Mouse (Mus musculus): ENCODE results near the gene Nfkb1.
A peak's percentile ranks its signal among the peaks of the same experiment; 100 is the strongest.

GRCm38 (mm10) chr3:135731292-135732047, 40.1 kb upstream of the Nfkb1 start:
- TF ChIP-seq USF1 (IDR thresholded peaks at IDR 0.05; ENCODE audit: low read depth, low read length): no peak
- TF ChIP-seq GABPA (IDR thresholded peaks at IDR 0.05; ENCODE audit: insufficient replicate concordance, low read depth, low read length): no peak
- TF ChIP-seq USF2 (conservative IDR thresholded peaks at IDR 0.05; ENCODE audit: low read depth, low read length): no peak
- peak; percentile 96 to 100 for TF ChIP-seq CTCF (conservative IDR thresholded peaks at IDR 0.05 in 1 of 2, IDR thresholded peaks at IDR 0.05 in 1 of 2; ENCODE audit: low read depth in 2 of 2, low read length in 2 of 2)
- TF ChIP-seq SMC3 (IDR thresholded peaks at IDR 0.05; ENCODE audit: low read depth, low read length): peak; percentile 100
- TF ChIP-seq POLR2A (IDR thresholded peaks at IDR 0.05; ENCODE audit: low read depth, low read length): no peak
- peak; percentile 62; the same call in 1 of the 2 replicates for TF ChIP-seq TCF12 (IDR thresholded peaks at IDR 0.05; ENCODE audit: low read depth, low read length)
- TF ChIP-seq EP300 (IDR thresholded peaks at IDR 0.05; ENCODE audit: low read length): peak; percentile 49; the same call in 1 of the 2 replicates
- 0 out of 2 replicates have a peak, but pooled peaks have one; percentile 41 for TF ChIP-seq CHD2 (IDR thresholded peaks at IDR 0.05; ENCODE audit: low read length)
- 0 out of 2 replicates have a peak, but pooled peaks have one; percentile 63 for TF ChIP-seq E2F4 (IDR thresholded peaks at IDR 0.05; ENCODE audit: insufficient replicate concordance, low read depth, low read length)
- TF ChIP-seq SIN3A (IDR thresholded peaks at IDR 0.05; ENCODE audit: low read length): peak; percentile 89
- TF ChIP-seq ZNF384 (IDR thresholded peaks at IDR 0.05; ENCODE audit: low read depth, low read length): peak; percentile 69

All from CH12.LX (cell line).